Mouse (Mus musculus) E14TG2a.4 (cell line): Measurements from ENCODE around the gene Tns3.

ENCODE experiments used
- CTCF ChIP-seq: conservative IDR thresholded peaks from 2 replicates; pipeline ENCODE4 v1.5.1; 2014; ENCODE audit warnings: low read length
- NANOG ChIP-seq: IDR thresholded peaks from 2 replicates; pipeline ENCODE4 v1.6.1; 2014; ENCODE audit warnings: borderline replicate concordance, low read length, mixed read lengths

GRCm38 (mm10) chr11:8495801-8496200, 168.5 kb downstream of the Tns3 start:
- no peak for TF ChIP-seq CTCF
- no peak for TF ChIP-seq NANOG
